Mouse (Mus musculus) left cerebral cortex, adult 18-20 months (tissue): ENCODE results near the gene Tns1. TPM values are rescaled to one million over a fixed set of nuclear protein-coding genes. Genes with fewer than 3 reads are reported as not detected.

ENCODE experiments used
- DNase-seq, 2 experiments: peaks; one replicate each; pipeline ENCODE4 v3.0.0; 2021 to 2022; ENCODE audit warnings: low spot score in 2 of 2, mixed read lengths in 1 of 2
- total RNA-seq, 2 experiments: library from RNA; stranded (reverse); gene quantifications; 2 replicates each; pipeline ENCODE4 v1.2.3; 2021

The Tns1 gene
- total RNA-seq, 2 experiments from 2014 or later, result 36.7 to 39.6 TPM

- DNase-seq, result no peak
Observed at GRCm38 (mm10) chr1:74123215-74123614, 1.0 kb downstream of the Tns1 start.

GRCm38 (mm10) chr1:74121821-74122576, 2.2 kb downstream of the Tns1 start:
- DNase-seq, result peak; percentile 51 to 54

- no peak for DNase-seq
Observed at GRCm38 (mm10) chr1:74121138-74121537, 3.1 kb downstream of the Tns1 start.

GRCm38 (mm10) chr1:74119115-74119514, 5.1 kb downstream of the Tns1 start:
- no peak for DNase-seq

- DNase-seq, result no peak
Observed at GRCm38 (mm10) chr1:74117876-74118275, 6.4 kb downstream of the Tns1 start.

- DNase-seq, result no peak
Observed at GRCm38 (mm10) chr1:74113071-74113470, 11.2 kb downstream of the Tns1 start.

- DNase-seq, result no peak
Observed at GRCm38 (mm10) chr1:74111696-74112030, 12.6 kb downstream of the Tns1 start.

GRCm38 (mm10) chr1:74110932-74111695, 13.1 kb downstream of the Tns1 start:
- DNase-seq, result no peak

GRCm38 (mm10) chr1:74109670-74110069, 14.6 kb downstream of the Tns1 start:
- no peak for DNase-seq

GRCm38 (mm10) chr1:74107931-74108618, 16.2 kb downstream of the Tns1 start:
- no peak for DNase-seq

GRCm38 (mm10) chr1:74106214-74106613, 18.0 kb downstream of the Tns1 start:
- no peak for DNase-seq

GRCm38 (mm10) chr1:74105660-74106059, 18.6 kb downstream of the Tns1 start:
- no peak for DNase-seq

GRCm38 (mm10) chr1:74103654-74104353, 20.4 kb downstream of the Tns1 start:
- no peak for DNase-seq

GRCm38 (mm10) chr1:74099001-74099435, 25.2 kb downstream of the Tns1 start:
- no peak for DNase-seq

- peak; percentile 28 to 32 for DNase-seq
Observed at GRCm38 (mm10) chr1:74098004-74099000, 25.9 kb downstream of the Tns1 start.

- no peak for DNase-seq
Observed at GRCm38 (mm10) chr1:74095728-74096127, 28.5 kb downstream of the Tns1 start.

GRCm38 (mm10) chr1:74095296-74095695, 29.0 kb downstream of the Tns1 start:
- DNase-seq, result no peak

- no peak for DNase-seq
Observed at GRCm38 (mm10) chr1:74094497-74095270, 29.6 kb downstream of the Tns1 start.

GRCm38 (mm10) chr1:74093447-74093846, 30.8 kb downstream of the Tns1 start:
- DNase-seq, result no peak
